Mouse (Mus musculus): ENCODE measurements around the gene Lsg1. TPM values are rescaled to one million over a fixed set of nuclear protein-coding genes. Genes with fewer than 3 reads are reported as not detected.

The Lsg1 gene
- polyA plus RNA-seq, 1 experiment from 2014 or later: 69.7 TPM

DNA sequence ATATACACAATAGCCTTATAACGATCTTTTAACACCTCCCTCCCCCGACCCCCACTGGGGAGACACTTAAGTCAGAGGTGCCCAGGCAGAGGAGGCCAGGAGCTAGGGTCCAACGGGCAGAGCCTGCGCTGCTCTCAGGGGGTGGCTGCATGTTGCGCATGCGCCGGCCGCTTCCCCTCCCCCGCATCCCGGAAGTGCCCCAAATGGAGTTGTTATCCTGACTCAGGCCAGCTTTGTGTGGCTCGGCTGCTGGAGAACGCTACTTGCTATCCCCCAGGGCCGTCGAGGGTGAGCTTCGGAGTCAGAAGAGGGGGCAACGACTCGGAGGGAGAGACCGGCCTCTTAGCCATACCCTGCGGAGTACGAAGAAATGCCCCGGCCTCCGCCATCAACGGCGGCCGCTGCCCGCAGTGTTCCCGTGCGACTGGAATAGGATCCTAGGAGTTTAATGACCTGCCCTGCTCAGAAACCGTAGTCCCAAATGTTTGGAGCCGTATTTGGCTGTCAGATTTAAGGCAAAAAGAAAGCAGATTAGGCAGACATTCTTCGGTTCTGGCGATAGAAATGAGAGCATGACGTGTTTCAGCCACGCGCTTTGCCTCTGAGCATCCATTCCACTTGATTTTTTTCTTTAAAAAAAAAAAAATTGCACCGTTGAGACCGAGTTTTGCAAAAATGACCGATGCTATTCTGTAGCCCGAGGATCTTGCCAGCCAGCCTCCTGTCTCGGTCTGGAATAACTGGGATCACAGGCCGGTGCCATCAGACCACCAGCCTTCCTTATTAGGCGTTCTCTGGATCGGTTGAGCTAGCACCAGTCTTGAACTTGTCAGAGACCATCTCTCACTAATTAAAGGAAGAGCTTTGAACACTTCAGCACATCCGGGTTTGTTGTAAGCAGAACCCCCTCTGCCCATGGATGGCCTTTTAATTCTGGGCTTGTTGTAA is 76.6 kb downstream of the Lsg1 start:
- H3K4me3 ChIP-seq: peak overlapping the region; percentile 69
- peak overlapping the region; percentile 64 for H3K4me2 ChIP-seq
- 3% methylated on average over 44 of the region's 44 CpGs for WGBS
- peaks cover 18% of the 10 kb centered on the region for H3K4me1 ChIP-seq
- H3K36me3 ChIP-seq (ENCODE audit: poor library complexity, severe bottlenecking): peaks cover 28% of the 10 kb centered on the region
- no peaks in the 10 kb centered on the region for H3K27me3 ChIP-seq
- peak; percentile 96 for ATAC-seq
- H3K9ac ChIP-seq: peak overlapping the region; percentile 89
- H3K27ac ChIP-seq: peak overlapping the region; percentile 91
- H3K9me3 ChIP-seq (replicated peaks): no peaks in the 10 kb centered on the region

Other genes starting within 250 kb of the Lsg1 start
- 8.4 and 8.6 TPM in 2 replicates for gene Atp13a3, start 181.6 kb downstream of the Lsg1 start, polyA plus RNA-seq (2015; fragmentation: Nextera tagmentation; extraction: Ambion mirVana)
- 56.2 and 60.8 TPM in 2 replicates for gene Tmem44, start 36.8 kb downstream of the Lsg1 start, polyA plus RNA-seq (2015; fragmentation: Nextera tagmentation; extraction: Ambion mirVana)
- gene Fam43a, start 12.1 kb upstream of the Lsg1 start, polyA plus RNA-seq (2015; fragmentation: Nextera tagmentation; extraction: Ambion mirVana): 6.8 and 8.3 TPM in 2 replicates

Measured in forebrain, embryonic 13.5 days (tissue).